Mouse (Mus musculus): Measurements from ENCODE around the gene Hist1h2ab.
"Not testable (repeated sequence)": the region's sequence is repeated elsewhere in the genome, so short reads cannot be mapped to it uniquely, and the experiment has no call there.

The Hist1h2ab gene

DNA sequence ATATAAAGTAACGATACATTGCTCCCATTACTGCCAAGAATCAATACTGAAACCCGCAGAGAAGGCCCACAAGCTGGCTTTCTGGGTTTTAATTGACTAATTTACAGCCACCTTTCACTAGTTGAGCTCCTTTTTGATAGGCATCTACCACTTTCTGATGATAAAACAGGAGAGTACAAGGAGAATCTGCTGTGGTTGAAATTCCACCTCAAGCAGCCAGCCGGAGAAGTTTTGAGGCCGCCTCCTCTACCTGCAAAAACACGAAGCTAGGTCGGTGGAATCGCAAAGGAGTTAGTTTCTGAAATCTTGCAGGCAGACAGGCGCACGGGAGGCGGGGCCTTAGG is 12.3 kb downstream of the Hist1h2ab start:
- H3K4me3 ChIP-seq (replicated peaks; ENCODE audit: low read length) = peak overlapping the region; percentile 79
- H3K27me3 ChIP-seq (ENCODE audit: insufficient read depth, low read length) = no peaks in the 10 kb centered on the region
- TF ChIP-seq CTCF (conservative IDR thresholded peaks at IDR 0.05; ENCODE audit: low read length) = no peak
- TF ChIP-seq NANOG (IDR thresholded peaks at IDR 0.05; ENCODE audit: borderline replicate concordance, low read length) = no peak
- no peak for TF ChIP-seq POU5F1 (IDR thresholded peaks at IDR 0.05; ENCODE audit: borderline replicate concordance, low read length)
- H3K4me1 ChIP-seq (replicated peaks; ENCODE audit: low read depth, low read length) = peaks cover 46% of the 10 kb centered on the region
- H3K9me3 ChIP-seq (ENCODE audit: low read length) = no peaks in the 10 kb centered on the region
- H3K36me3 ChIP-seq (ENCODE audit: insufficient read depth, low read length) = no peaks in the 10 kb centered on the region

DNA sequence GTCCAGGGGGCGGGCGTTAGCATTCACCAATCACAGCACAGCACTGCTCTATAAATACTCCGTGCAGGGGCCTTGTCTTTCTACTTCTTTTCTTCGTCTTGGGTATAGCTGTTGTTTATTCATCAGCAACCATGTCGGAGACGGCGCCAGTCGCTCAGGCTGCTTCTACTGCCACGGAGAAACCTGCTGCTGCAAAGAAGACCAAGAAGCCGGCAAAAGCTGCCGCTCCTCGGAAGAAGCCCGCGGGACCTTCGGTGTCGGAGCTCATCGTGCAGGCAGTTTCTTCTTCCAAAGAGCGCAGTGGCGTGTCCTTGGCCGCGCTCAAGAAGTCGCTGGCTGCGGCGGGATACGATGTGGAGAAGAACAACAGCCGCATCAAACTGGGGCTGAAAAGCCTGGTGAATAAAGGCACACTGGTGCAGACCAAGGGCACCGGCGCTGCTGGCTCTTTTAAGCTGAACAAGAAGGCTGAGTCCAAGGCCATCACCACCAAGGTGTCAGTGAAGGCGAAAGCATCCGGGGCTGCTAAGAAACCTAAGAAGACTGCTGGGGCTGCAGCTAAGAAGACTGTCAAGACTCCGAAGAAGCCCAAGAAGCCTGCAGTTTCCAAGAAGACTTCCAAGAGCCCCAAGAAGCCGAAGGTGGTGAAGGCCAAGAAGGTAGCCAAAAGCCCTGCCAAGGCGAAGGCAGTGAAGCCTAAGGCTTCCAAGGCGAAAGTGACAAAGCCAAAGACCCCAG is 12.8 kb downstream of the Hist1h2ab start, which contains the start of gene Hist1h1a:
Gene Hist1h1a (plus strand): TSS at position 81 of the 738 bp plus-strand sequence.
- Histone ChIP-seq H3K4me3 (replicated peaks; ENCODE audit: low read length) (peak within 1 kb of the TSS; percentile 79), H3K9me3 (ENCODE audit: low read length) (no peaks in the 10 kb centered on the region), H3K27me3 (ENCODE audit: insufficient read depth, low read length) (no peaks in the 10 kb centered on the region), H3K36me3 (ENCODE audit: insufficient read depth, low read length) (no peaks in the 10 kb centered on the region), H3K4me1 (replicated peaks; ENCODE audit: low read depth, low read length) (peaks cover 40% of the 10 kb centered on the region)
- TF ChIP-seq CTCF (conservative IDR thresholded peaks at IDR 0.05; ENCODE audit: low read length) (no peak), NANOG (IDR thresholded peaks at IDR 0.05; ENCODE audit: borderline replicate concordance, low read length) (no peak)

DNA sequence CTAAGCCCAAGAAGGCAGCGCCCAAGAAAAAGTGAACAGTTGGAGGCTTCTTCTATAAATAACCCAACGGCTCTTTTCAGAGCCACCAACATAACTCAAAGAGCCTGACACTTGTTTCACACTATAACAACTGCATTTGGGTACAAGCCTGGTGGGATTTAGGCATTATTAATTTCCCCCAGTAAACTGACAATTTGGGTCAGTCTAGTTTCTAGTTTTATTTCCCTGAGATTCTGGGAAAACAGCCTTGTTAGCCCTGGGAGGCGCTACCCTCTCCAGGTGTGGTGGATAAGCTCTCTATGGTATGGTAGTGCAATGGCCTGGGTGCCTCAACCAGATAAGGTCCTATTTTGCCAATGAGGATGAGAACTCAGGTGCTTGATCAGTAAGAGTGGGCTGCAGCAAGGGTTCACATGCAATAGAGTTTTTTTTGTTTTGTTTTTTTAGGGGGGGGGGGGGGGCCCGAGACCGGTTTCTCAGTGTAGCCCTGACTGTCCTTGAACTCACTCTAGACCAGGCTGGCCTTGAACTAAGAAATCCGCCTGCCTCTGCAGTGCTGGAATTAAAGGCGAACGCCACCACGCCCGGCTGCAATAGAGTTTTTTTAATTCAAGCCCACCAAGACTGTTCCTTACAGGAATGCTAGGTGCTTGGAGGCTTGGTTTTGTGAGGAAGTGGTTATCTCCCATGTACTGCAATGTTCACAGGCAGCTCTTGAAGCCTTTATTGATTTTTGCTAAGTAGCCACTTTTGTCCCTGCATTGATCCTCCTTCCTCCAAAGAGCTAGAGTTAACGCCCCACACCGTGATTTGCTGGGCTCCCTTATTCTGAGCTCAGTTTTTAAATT is 13.6 kb downstream of the Hist1h2ab start:
- no peaks in the 10 kb centered on the region for H3K9me3 ChIP-seq (ENCODE audit: low read length)
- TF ChIP-seq POU5F1 (IDR thresholded peaks at IDR 0.05; ENCODE audit: borderline replicate concordance, low read length) (no peak), NANOG (IDR thresholded peaks at IDR 0.05; ENCODE audit: borderline replicate concordance, low read length) (no peak), CTCF (conservative IDR thresholded peaks at IDR 0.05; ENCODE audit: low read length) (no peak)
- no peaks in the 10 kb centered on the region for H3K36me3 ChIP-seq (ENCODE audit: insufficient read depth, low read length)
- peaks cover 32% of the 10 kb centered on the region for H3K4me1 ChIP-seq (replicated peaks; ENCODE audit: low read depth, low read length)
- H3K27me3 ChIP-seq (ENCODE audit: insufficient read depth, low read length) = no peaks in the 10 kb centered on the region
- peak overlapping the region; percentile 79 for H3K4me3 ChIP-seq (replicated peaks; ENCODE audit: low read length)

DNA sequence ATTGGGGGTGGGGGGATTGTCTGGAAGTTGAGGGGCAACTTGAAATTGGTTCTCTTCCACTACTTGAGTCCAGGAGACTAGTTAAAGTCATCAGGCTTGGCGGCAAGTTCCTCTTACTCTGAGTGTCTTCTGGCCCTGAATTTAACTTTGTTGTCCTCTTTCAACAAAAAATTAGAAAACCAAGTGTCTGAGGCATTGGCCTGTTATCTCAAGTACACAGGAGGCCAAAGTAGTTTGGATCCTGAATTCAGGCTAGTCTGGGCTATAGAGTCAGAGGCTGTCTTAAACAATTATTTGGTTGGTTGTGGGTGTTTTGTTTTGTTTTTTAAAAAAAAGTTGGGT is 14.2 kb downstream of the Hist1h2ab start:
- Histone ChIP-seq H3K27me3 (ENCODE audit: insufficient read depth, low read length) (no peaks in the 10 kb centered on the region), H3K4me3 (replicated peaks; ENCODE audit: low read length) (peak overlapping the region; percentile 79), H3K9me3 (ENCODE audit: low read length) (no peaks in the 10 kb centered on the region), H3K4me1 (replicated peaks; ENCODE audit: low read depth, low read length) (peaks cover 28% of the 10 kb centered on the region), H3K36me3 (ENCODE audit: insufficient read depth, low read length) (no peaks in the 10 kb centered on the region)
- TF ChIP-seq CTCF (conservative IDR thresholded peaks at IDR 0.05; ENCODE audit: low read length) = no peak
- TF ChIP-seq POU5F1 (IDR thresholded peaks at IDR 0.05; ENCODE audit: borderline replicate concordance, low read length) = no peak
- no peak for TF ChIP-seq NANOG (IDR thresholded peaks at IDR 0.05; ENCODE audit: borderline replicate concordance, low read length)

DNA sequence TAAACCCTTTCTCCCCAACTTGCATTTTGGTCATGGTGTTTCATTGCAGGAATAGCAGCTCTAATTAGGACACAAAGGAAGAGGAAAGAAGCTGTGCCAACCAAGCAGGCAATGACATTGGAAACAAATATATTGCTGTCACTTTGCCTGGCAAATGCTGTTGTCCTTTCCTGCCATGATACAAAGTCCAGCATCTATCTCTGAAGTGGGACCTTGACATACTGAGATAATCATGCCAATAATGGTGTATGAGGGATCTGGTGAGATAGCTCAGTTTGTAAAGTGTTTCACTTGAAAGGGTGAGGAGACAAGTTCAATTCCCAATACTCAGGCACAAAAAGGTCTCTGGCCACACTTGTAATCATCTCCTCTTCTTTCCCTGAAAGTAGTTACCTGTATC is 15.8 kb downstream of the Hist1h2ab start:
- Histone ChIP-seq H3K27me3 (ENCODE audit: insufficient read depth, low read length) (no peaks in the 10 kb centered on the region), H3K36me3 (ENCODE audit: insufficient read depth, low read length) (no peaks in the 10 kb centered on the region), H3K4me3 (replicated peaks; ENCODE audit: low read length) (no peak overlapping the region), H3K4me1 (replicated peaks; ENCODE audit: low read depth, low read length) (peaks cover 40% of the 10 kb centered on the region), H3K9me3 (ENCODE audit: low read length) (no peaks in the 10 kb centered on the region)
- no peak for TF ChIP-seq POU5F1 (IDR thresholded peaks at IDR 0.05; ENCODE audit: borderline replicate concordance, low read length)
- no peak for TF ChIP-seq CTCF (conservative IDR thresholded peaks at IDR 0.05; ENCODE audit: low read length)
- no peak for TF ChIP-seq NANOG (IDR thresholded peaks at IDR 0.05; ENCODE audit: borderline replicate concordance, low read length)

DNA sequence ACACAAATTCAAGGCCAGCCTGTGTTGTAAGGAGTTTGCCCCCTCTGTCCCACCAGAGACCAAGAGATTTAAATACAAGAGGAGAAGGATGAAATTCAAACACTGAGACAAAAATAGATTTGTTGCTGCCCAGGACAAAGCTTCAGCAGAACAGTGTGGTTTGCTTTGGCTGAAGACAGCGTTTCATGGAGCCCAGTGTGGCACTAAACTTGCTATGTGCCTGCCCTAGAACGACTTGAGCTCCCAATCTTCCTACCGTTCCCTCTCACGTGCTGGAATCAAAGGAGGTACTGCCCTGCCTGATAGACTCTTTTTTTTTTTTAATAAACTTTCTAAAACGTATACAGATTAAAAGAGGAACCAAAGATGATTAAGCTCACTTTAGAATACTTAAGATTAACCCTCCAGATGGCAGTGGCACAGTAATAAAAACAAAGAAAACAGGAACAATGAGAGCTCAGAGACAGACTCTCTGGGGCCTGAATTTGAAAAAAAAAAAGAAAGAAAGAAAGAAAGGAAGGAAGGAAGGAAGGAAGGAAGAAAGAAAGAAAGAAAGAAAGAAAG is 18.0 kb downstream of the Hist1h2ab start:
- Histone ChIP-seq H3K9me3 (ENCODE audit: low read length) (no peaks in the 10 kb centered on the region), H3K27me3 (ENCODE audit: insufficient read depth, low read length) (no peaks in the 10 kb centered on the region), H3K36me3 (ENCODE audit: insufficient read depth, low read length) (no peaks in the 10 kb centered on the region), H3K4me3 (replicated peaks; ENCODE audit: low read length) (no peak overlapping the region), H3K4me1 (replicated peaks; ENCODE audit: low read depth, low read length) (peaks cover 54% of the 10 kb centered on the region)
- TF ChIP-seq POU5F1 (IDR thresholded peaks at IDR 0.05; ENCODE audit: borderline replicate concordance, low read length) (no peak), CTCF (conservative IDR thresholded peaks at IDR 0.05; ENCODE audit: low read length) (no peak)

DNA sequence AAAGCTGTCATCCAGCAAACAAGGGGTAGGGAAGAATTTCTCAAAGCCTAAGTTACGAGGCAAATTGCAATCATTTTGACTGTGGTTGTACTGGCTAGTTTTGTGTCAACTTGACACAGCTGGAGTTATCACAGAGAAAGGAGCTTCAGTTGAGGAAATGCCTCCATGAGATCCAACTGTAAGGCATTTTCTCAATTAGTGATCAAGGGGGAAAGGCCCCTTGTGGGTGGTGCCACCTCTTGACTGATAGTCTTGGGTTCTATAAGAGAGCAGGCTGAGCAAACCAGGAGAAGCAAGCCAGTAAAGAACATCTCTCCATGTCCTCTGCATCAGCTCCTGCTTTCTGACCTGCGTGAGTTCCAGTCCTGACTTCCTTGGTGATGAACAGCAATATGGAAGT is 18.7 kb downstream of the Hist1h2ab start, which contains the start of gene Trim38:
Gene Trim38 (plus strand): TSS at position 301 of the 400 bp plus-strand sequence.
- not testable (repeated sequence) for H3K9me3 ChIP-seq (ENCODE audit: low read length); H3K27me3 ChIP-seq (ENCODE audit: insufficient read depth, low read length); H3K4me3 ChIP-seq (replicated peaks; ENCODE audit: low read length); H3K36me3 ChIP-seq (ENCODE audit: insufficient read depth, low read length)
- H3K4me1 ChIP-seq (replicated peaks; ENCODE audit: low read depth, low read length) = peaks cover 47% of the 10 kb centered on the region

DNA sequence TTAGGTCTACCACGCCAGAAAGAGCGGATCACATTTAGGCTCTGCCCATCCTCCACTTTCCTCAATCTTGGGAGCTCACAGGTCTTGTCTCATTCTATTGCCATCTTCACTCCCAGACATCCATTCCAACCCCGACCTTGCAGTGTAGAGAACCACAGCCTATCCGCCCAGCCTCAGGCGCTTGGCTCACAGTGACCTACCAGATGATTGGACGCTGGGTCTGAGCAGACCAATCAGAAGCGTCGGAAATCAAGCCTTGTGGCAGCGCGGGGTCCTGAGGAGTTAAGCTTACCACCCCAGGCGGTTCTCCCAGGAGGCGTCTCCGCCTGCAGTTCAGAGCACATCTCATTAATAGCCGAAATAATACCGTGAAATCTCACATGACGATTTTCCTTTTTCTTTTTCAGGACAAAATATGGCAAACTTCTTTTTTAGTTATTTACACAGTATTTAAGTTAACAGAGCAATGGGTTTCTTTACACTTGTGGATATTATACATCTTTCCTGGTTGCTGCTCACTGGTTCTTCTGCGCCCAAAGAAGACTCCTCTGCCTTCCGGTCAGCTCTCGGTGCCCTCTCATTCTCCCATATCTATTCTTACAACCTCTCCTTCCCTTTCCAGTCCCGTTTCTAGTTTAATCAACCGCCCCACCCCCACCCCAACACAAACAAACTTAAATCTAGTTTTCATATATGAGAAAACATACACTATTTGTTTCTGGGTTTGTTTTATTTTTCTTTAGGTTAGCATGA is 21.8 kb downstream of the Hist1h2ab start:
- no peaks in the 10 kb centered on the region for H3K9me3 ChIP-seq (ENCODE audit: low read length)
- no peak for TF ChIP-seq CTCF (conservative IDR thresholded peaks at IDR 0.05; ENCODE audit: low read length)
- TF ChIP-seq POU5F1 (IDR thresholded peaks at IDR 0.05; ENCODE audit: borderline replicate concordance, low read length) = no peak
- no peak for TF ChIP-seq NANOG (IDR thresholded peaks at IDR 0.05; ENCODE audit: borderline replicate concordance, low read length)
- peaks cover 43% of the 10 kb centered on the region for H3K4me1 ChIP-seq (replicated peaks; ENCODE audit: low read depth, low read length)
- no peaks in the 10 kb centered on the region for H3K36me3 ChIP-seq (ENCODE audit: insufficient read depth, low read length)
- no peaks in the 10 kb centered on the region for H3K27me3 ChIP-seq (ENCODE audit: insufficient read depth, low read length)
- no peak overlapping the region for H3K4me3 ChIP-seq (replicated peaks; ENCODE audit: low read length)

Data from E14TG2a.4 (cell line).